Mouse (Mus musculus): ENCODE measurements around the gene Bbs1.

- TF ChIP-seq CTCF (IDR thresholded peaks at IDR 0.05; ENCODE audit: control insufficient read depth, insufficient read depth, insufficient read length) (no peak), USF1 (IDR thresholded peaks at IDR 0.05; ENCODE audit: low read depth) (no peak), MYOD1 (IDR thresholded peaks at IDR 0.05; ENCODE audit: control insufficient read depth, insufficient read length, low read depth) (no peak), MYOG (IDR thresholded peaks at IDR 0.05; ENCODE audit: control insufficient read depth, extremely low read depth, insufficient read length) (no peak), FOSL1 (IDR thresholded peaks at IDR 0.05; ENCODE audit: insufficient read depth, low read length, poor library complexity, severe bottlenecking) (no peak)
Observed at GRCm38 (mm10) chr19:4919652-4920051, 13.2 kb upstream of the Bbs1 start.
